Mouse (Mus musculus) ES-E14 (cell line): ENCODE data around the gene E130308A19Rik. TPM values are rescaled to one million over a fixed set of nuclear protein-coding genes. Genes with fewer than 3 reads are reported as not detected.

ENCODE experiments used
- DNase-seq: peaks from one replicate; pipeline ENCODE4 v3.0.0-alpha.2; 2013; ENCODE audit warnings: low read depth, low spot score
- H3K27ac ChIP-seq: 2 replicates; pipeline ENCODE4 v1.5.1; 2012; ENCODE audit warnings: low read depth, mild to moderate bottlenecking, low read length, moderate library complexity, mixed read lengths; ENCODE audit not compliant: poor library complexity, insufficient read depth, severe bottlenecking
- H3K36me3 ChIP-seq: 2 replicates; pipeline ENCODE4 v1.6.1; 2012; ENCODE audit warnings: mild to moderate bottlenecking, low read length, moderate library complexity, mixed read lengths; ENCODE audit not compliant: control insufficient read depth, poor library complexity, insufficient read depth, severe bottlenecking
- H3K4me1 ChIP-seq, 2 experiments: fragments of 150-350 bp in 1 of 2; sonication (generic) in 1 of 2; 2 replicates each; pipeline ENCODE4 v1.6.1; 2012; ENCODE audit warnings: low read length in 2 of 2, mild to moderate bottlenecking in 1 of 2, mixed read lengths in 1 of 2; ENCODE audit not compliant: control insufficient read depth in 2 of 2, insufficient read depth in 2 of 2, poor library complexity in 1 of 2
- H3K4me3 ChIP-seq, 2 experiments: fragments of 150-350 bp in 1 of 2; sonication (generic) in 1 of 2; 2 replicates each; pipeline ENCODE4 v1.5.1; 2012; ENCODE audit warnings: low read length in 2 of 2, low read depth in 1 of 2, mild to moderate bottlenecking in 1 of 2, mixed read lengths in 1 of 2; ENCODE audit not compliant: insufficient read depth in 1 of 2, poor library complexity in 1 of 2, severe bottlenecking in 1 of 2
- H3K9ac ChIP-seq: 2 replicates; pipeline ENCODE4 v1.6.1; 2012; ENCODE audit warnings: low read depth, mild to moderate bottlenecking, low read length, mixed read lengths; ENCODE audit not compliant: poor library complexity, insufficient read depth, severe bottlenecking
- H3K9me3 ChIP-seq: fragments of 150-350 bp; sonication (generic); 2 replicates; pipeline ENCODE4 v1.6.1; 2012; ENCODE audit warnings: low read depth, mild to moderate bottlenecking, low read length; ENCODE audit not compliant: control insufficient read depth, insufficient read depth
- CHD2 ChIP-seq: IDR thresholded peaks from 2 replicates; pipeline ENCODE4 v1.6.1; 2014; ENCODE audit warnings: mild to moderate bottlenecking, low read depth, low read length, inconsistent platforms
- HCFC1 ChIP-seq: IDR thresholded peaks from 2 replicates; pipeline ENCODE4 v1.6.1; 2012; ENCODE audit warnings: low read length, inconsistent platforms, borderline replicate concordance; ENCODE audit not compliant: insufficient read depth
- MAFK ChIP-seq: IDR thresholded peaks from 2 replicates; pipeline ENCODE4 v1.6.1; 2014; ENCODE audit warnings: mild to moderate bottlenecking, low read depth, low read length, inconsistent platforms; ENCODE audit not compliant: insufficient read depth
- ZC3H11A ChIP-seq: IDR thresholded peaks from 2 replicates; pipeline ENCODE4 v1.6.1; 2012; ENCODE audit warnings: low read depth, mild to moderate bottlenecking, inconsistent platforms, low read length, borderline replicate concordance
- ZNF384 ChIP-seq: IDR thresholded peaks from 2 replicates; pipeline ENCODE4 v1.6.1; 2012; ENCODE audit warnings: low read depth, low read length, inconsistent platforms
- in situ Hi-C, 2 experiments: fragments of 600-800 bp; cut with MboI; formaldehyde crosslinking; loops; one replicate each; pipeline ENCODE4 v1.15.1; 2025; ENCODE audit warnings: low sequenced_read_pairs in 2 of 2, inconsistent platforms in 1 of 2; ENCODE audit not compliant: unreplicated experiment in 2 of 2
- total RNA-seq: library from RNA; depleted of rRNA; stranded (reverse); fragments of 300-350 nt; gene quantifications from 2 replicates; pipeline ENCODE4 v1.2.3, GENCODE M21; 2012

The E130308A19Rik gene
- total RNA-seq, 1 experiment = 14.9 TPM

DNA sequence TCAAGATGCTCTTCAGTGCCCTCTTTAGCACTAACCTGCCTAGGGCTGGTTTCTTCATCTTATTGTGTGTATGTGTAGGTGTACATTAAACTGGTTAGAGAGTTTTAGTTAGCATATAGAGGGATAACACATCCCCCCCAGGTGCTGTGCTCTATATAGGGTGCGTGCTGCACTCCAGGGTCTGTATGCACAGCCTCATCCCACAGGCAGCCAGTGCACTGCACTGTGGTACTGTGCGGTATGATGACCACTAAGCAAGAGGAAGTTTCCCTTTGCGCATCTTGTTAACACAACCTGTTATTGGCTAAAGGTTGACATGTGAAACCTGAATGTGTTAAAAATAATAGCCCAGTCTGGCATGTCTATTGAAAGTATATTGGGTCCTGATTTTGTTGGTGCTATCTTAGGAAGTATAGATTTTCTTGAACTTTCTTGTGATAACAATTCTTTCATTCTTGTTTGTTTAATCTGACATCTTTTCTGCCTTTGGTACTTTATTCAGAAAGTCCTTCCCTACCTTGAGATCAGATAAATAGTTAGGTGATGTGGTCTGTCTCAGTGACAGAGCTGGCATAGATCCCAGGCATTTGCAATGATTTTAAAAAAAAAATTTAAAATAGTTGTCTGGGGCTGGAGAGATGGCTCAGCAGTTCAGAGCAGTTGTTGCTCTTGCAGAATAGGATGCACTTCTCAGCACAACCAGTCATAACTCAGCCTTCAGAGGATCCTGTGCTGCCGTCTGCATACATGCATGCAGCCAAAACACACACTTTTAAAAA is 73.2 kb downstream of the E130308A19Rik start:
- no peak overlapping the region for H3K9ac ChIP-seq
- no peak for DNase-seq
- no peaks in the 10 kb centered on the region for H3K36me3 ChIP-seq
- TF ChIP-seq ZNF384 (no peak), CHD2 (no peak), ZC3H11A (no peak), MAFK (no peak), HCFC1 (no peak)
- no peak overlapping the region for H3K27ac ChIP-seq
- no peaks in the 10 kb centered on the region for H3K9me3 ChIP-seq
- in situ Hi-C loops = no loop called here
- H3K4me1 ChIP-seq = no peaks in the 10 kb centered on the region
- H3K4me3 ChIP-seq = no peak overlapping the region

DNA sequence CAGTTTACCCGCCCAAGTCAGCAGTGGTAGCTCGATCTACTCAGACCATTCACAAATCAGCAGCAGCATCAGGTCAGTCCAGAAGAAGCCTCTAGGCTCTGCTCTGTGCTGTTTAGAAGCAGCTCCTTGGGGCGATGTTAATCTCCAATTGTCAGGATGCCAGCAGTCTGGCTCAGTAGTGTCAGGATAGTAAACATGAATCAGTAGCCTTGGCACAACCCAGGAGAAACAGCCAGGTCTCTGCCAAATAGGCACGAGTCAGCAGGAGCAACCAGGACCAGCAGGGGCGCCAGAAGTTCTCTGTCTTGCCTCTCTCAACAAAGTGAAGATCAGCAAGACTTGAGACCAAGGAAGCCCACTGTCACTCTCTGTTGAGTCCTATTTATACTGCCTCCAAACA is 83.3 kb downstream of the E130308A19Rik start:
- no peaks in the 10 kb centered on the region for H3K36me3 ChIP-seq
- no peak for TF ChIP-seq HCFC1
- TF ChIP-seq MAFK = 0 out of 2 replicates have a peak, but pooled peaks have one; percentile 22
- no peak overlapping the region for H3K27ac ChIP-seq
- in situ Hi-C loops = no loop called here
- H3K9ac ChIP-seq = no peak overlapping the region
- DNase-seq = no peak
- no peak overlapping the region for H3K4me3 ChIP-seq
- H3K9me3 ChIP-seq = no peaks in the 10 kb centered on the region
- peaks cover 0 to 2% of the 10 kb centered on the region in 2 experiments; a peak in 1 of 4 replicates for H3K4me1 ChIP-seq

DNA sequence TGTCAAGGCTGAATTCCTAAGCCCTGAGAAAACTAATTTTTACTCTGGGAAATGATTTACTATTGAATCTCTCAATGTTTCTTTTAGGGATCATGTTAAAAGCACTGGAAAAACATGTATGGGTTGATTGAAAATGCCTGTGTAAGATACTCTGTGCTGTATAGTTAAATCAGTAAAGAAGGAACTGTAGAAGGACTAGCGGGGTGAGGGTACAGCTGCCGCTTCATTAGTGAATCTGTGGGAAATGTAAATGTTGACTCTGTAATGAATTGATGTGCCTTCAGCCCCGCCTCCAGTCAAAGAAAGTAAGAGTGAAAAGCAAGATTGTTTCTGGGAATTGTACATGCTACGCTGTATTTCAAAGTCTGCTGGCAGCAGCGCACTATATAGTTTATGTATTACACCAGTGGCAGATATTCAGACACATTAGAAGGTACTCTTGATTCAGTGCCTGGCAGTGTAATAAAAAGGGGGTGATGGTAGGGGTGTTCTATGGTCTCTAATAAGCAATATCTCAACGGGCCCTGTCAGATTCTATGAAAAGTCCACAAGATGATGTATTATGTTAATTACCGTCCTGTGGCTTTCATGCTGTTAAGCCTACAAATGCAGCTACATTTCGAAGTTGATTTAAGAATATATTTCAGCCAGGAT is 84.9 kb downstream of the E130308A19Rik start:
- peaks cover 0 to 2% of the 10 kb centered on the region in 2 experiments; a peak in 1 of 4 replicates for H3K4me1 ChIP-seq
- in situ Hi-C loops = no loop called here
- DNase-seq = no peak

GRCm38 (mm10) chr4:59712451-59712850 is 86.4 kb downstream of the E130308A19Rik start:
- Histone ChIP-seq H3K36me3 (no peaks in the 10 kb centered on the region), H3K9ac (no peak overlapping the region), H3K9me3 (no peaks in the 10 kb centered on the region), H3K27ac (no peak overlapping the region), H3K4me3 (no peak overlapping the region), H3K4me1 (peaks cover 0 to 4% of the 10 kb centered on the region in 2 experiments; a peak in 1 of 4 replicates)
- TF ChIP-seq CHD2 (no peak), MAFK (no peak), ZC3H11A (no peak), ZNF384 (no peak), HCFC1 (no peak)
- in situ Hi-C loops = no loop called here
- DNase-seq = no peak

More for the DNA sequence above, 84.9 kb downstream of the E130308A19Rik start:
- H3K4me3 ChIP-seq = no peak overlapping the region
- TF ChIP-seq MAFK (no peak), ZC3H11A (no peak), HCFC1 (no peak), CHD2 (no peak), ZNF384 (no peak)
- no peaks in the 10 kb centered on the region for H3K36me3 ChIP-seq
- H3K9me3 ChIP-seq = no peaks in the 10 kb centered on the region
- no peak overlapping the region for H3K9ac ChIP-seq
- no peak overlapping the region for H3K27ac ChIP-seq
